Mouse (Mus musculus) bone marrow, adult 2 months (tissue): ENCODE results near the gene Spats2.

ENCODE experiments used
- CTCF ChIP-seq: fragments of 200-500 bp; IDR thresholded peaks from 2 replicates; pipeline ENCODE4 v1.5.1; 2011; ENCODE audit warnings: low read length, control low read depth; ENCODE audit not compliant: control insufficient read depth, insufficient read depth
- POLR2A ChIP-seq: fragments of 200-500 bp; IDR thresholded peaks from 2 replicates; pipeline ENCODE4 v1.6.1; 2011; ENCODE audit warnings: low read depth, mild to moderate bottlenecking, control low read depth, low read length, borderline replicate concordance; ENCODE audit not compliant: control insufficient read depth

- TF ChIP-seq CTCF = peak; percentile 61
- no peak for TF ChIP-seq POLR2A
Observed at GRCm38 (mm10) chr15:99099139-99099556, 26.6 kb upstream of the Spats2 start.
